ENCODE assay signal across 8 mouse cellular contexts in genomic region chr5:64813361-64813760, GRCm38 (mm10). TPM values are rescaled to one million over a fixed set of nuclear protein-coding genes. Genes with fewer than 3 reads are reported as not detected.
DNase-seq lines count a peak whose midpoint lies in the region; ATAC-seq and TF ChIP-seq lines count a peak whose summit lies in the region.

No protein-coding gene starts in this region.

- H3K4me2 ChIP-seq in heart, embryonic 16.5 days (ENCODE audit: low read depth, low read length) = peak overlapping the region; percentile 68
- H3K4me2 ChIP-seq in lung, embryonic 15.5 days = peak overlapping the region; percentile 52

- peaks cover 68% of the 10 kb centered on the region for H3K4me1 ChIP-seq in heart, embryonic 16.5 days (ENCODE audit: control insufficient read depth, insufficient read depth, low read length)
- H3K4me1 ChIP-seq in lung, embryonic 15.5 days = peaks cover 82% of the 10 kb centered on the region

- 6% methylated on average over 9 of the region's 9 CpGs for WGBS in heart, embryonic 16.5 days
- 7% methylated on average over 9 of the region's 9 CpGs for WGBS in lung, embryonic 15.5 days

- H3K9me3 ChIP-seq in heart, embryonic 16.5 days (replicated peaks; ENCODE audit: control insufficient read depth, low read length) = no peaks in the 10 kb centered on the region
- H3K9me3 ChIP-seq in lung, embryonic 15.5 days = no peaks in the 10 kb centered on the region

- peaks cover 5% of the 10 kb centered on the region; the same call in 1 of the 2 replicates for H3K36me3 ChIP-seq in heart, embryonic 16.5 days (ENCODE audit: control insufficient read depth, insufficient read depth)
- H3K36me3 ChIP-seq in lung, embryonic 15.5 days = peaks cover 16% of the 10 kb centered on the region; the same call in 1 of the 2 replicates

- no peaks in the 10 kb centered on the region for H3K27me3 ChIP-seq in heart, embryonic 16.5 days (ENCODE audit: control insufficient read depth, insufficient read depth, low read length)
- H3K27me3 ChIP-seq in lung, embryonic 15.5 days = no peaks in the 10 kb centered on the region

- no peak for TF ChIP-seq POLR2A in brain, embryonic 14.5 days (IDR thresholded peaks at IDR 0.05; ENCODE audit: borderline replicate concordance, extremely low read depth, insufficient read depth, insufficient read length, poor library complexity, severe bottlenecking)

- peak; percentile 92 for TF ChIP-seq CTCF in brain, embryonic 14.5 days (IDR thresholded peaks at IDR 0.05; ENCODE audit: borderline replicate concordance, extremely low read depth, insufficient read depth, insufficient read length)

- no peak for ATAC-seq in heart, embryonic 16.5 days (replicated peaks; ENCODE audit: extremely low read depth, insufficient read depth, low FRiP score)
- no peak for ATAC-seq in lung, embryonic 15.5 days (ENCODE audit: borderline replicate concordance, extremely low read depth, low FRiP score, low TSS enrichment)
- ATAC-seq in monocyte, adult 5-6 weeks (replicated peaks; ENCODE audit: insufficient number of reproducible peaks, low FRiP score, low TSS enrichment, poor library complexity, severe bottlenecking) = no peak

- no peak overlapping the region for H3K4me3 ChIP-seq in heart, embryonic 16.5 days (ENCODE audit: low read length)
- peak overlapping the region; percentile 22; the same call in 1 of the 2 replicates for H3K4me3 ChIP-seq in lung, embryonic 15.5 days

- DNase-seq in Muller cell, postnatal 12 days (ENCODE audit: inconsistent ontology term) = peak; percentile 65
- peak; percentile 98 for DNase-seq in brain, embryonic 14.5 days (ENCODE audit: low read depth)
- DNase-seq in fibroblast of lung, adult 2 months (ENCODE audit: low read depth) = peak; percentile 82
- peak; percentile 71 to 91 for DNase-seq in layer of hippocampus, adult 18-20 months (ENCODE audit: low spot score in 2 of 2)
- peak; percentile 91 for DNase-seq in right cerebral cortex, postnatal 14 days

- peak overlapping the region; percentile 68 for H3K9ac ChIP-seq in heart, embryonic 16.5 days (ENCODE audit: low read length)
- no peak overlapping the region for H3K9ac ChIP-seq in lung, embryonic 15.5 days

- H3K27ac ChIP-seq in heart, embryonic 16.5 days (ENCODE audit: low read length) = no peak overlapping the region
- peak overlapping the region; percentile 94 for H3K27ac ChIP-seq in lung, embryonic 15.5 days

RNA-seq across cellular contexts. Expression of gene Klf3, which starts 10.2 kb away (rescaled TPM):
- polyA plus RNA-seq in brain, embryonic 14.5 days (2012; rRNA removed) = 22.3 and 24.1 TPM in 2 replicates
- polyA plus RNA-seq in heart, embryonic 16.5 days (2015; fragmentation: Nextera tagmentation; extraction: Ambion mirVana) = 41.2 and 41.9 TPM in 2 replicates
- total RNA-seq in layer of hippocampus, adult 18-20 months (2021) = 10 to 100 TPM; 58.1 to 59.5 TPM
- 67.2 and 68.7 TPM in 2 replicates for polyA plus RNA-seq in lung, embryonic 15.5 days (2015; fragmentation: Nextera tagmentation; extraction: Ambion mirVana)
- total RNA-seq in monocyte, adult 5-6 weeks (2017) = 144 to 183 TPM (median 159 TPM) in 3 replicates
